Mouse (Mus musculus): ENCODE results near the gene Foxred1.
A peak's percentile ranks its signal among the peaks of the same experiment; 100 is the strongest.

The Foxred1 gene

GRCm38 (mm10) chr9:35188700-35189099, 22.2 kb downstream of the Foxred1 start:
- no peak for DNase-seq

- DNase-seq: no peak
Measured at GRCm38 (mm10) chr9:35187351-35187903, 23.4 kb downstream of the Foxred1 start.

- no peak for DNase-seq
Measured at GRCm38 (mm10) chr9:35186430-35186829, 24.4 kb downstream of the Foxred1 start.

- no peak for DNase-seq
Measured at GRCm38 (mm10) chr9:35183359-35183758, 27.5 kb downstream of the Foxred1 start.

- no peak for DNase-seq
Measured at GRCm38 (mm10) chr9:35182832-35183231, 28.0 kb downstream of the Foxred1 start.

GRCm38 (mm10) chr9:35176124-35176659, 34.7 kb downstream of the Foxred1 start:
- no peak for DNase-seq

GRCm38 (mm10) chr9:35175251-35176123, 35.4 kb downstream of the Foxred1 start, which contains the start of gene Dcps:
Dcps (minus strand) TSS chr9:35176061.
- DNase-seq: peak; percentile 93

- DNase-seq: no peak
Measured at GRCm38 (mm10) chr9:35173331-35173730, 37.5 kb downstream of the Foxred1 start.

GRCm38 (mm10) chr9:35170071-35170470, 40.8 kb downstream of the Foxred1 start:
- no peak for DNase-seq

GRCm38 (mm10) chr9:35166798-35167635, 43.8 kb downstream of the Foxred1 start:
- no peak for DNase-seq

- no peak for DNase-seq
Measured at GRCm38 (mm10) chr9:35166144-35166797, 44.6 kb downstream of the Foxred1 start.

GRCm38 (mm10) chr9:35164142-35164874, 46.5 kb downstream of the Foxred1 start:
- no peak for DNase-seq

GRCm38 (mm10) chr9:35163011-35163690, 47.7 kb downstream of the Foxred1 start:
- peak; percentile 74 for DNase-seq

- DNase-seq: no peak
Measured at GRCm38 (mm10) chr9:35161721-35162120, 49.1 kb downstream of the Foxred1 start.

- DNase-seq: no peak
Measured at GRCm38 (mm10) chr9:35160662-35161061, 50.2 kb downstream of the Foxred1 start.

- no peak for DNase-seq
Measured at GRCm38 (mm10) chr9:35158477-35158876, 52.4 kb downstream of the Foxred1 start.

GRCm38 (mm10) chr9:35156862-35157261, 54.0 kb downstream of the Foxred1 start:
- DNase-seq: no peak

- DNase-seq: no peak
Measured at GRCm38 (mm10) chr9:35156002-35156710, 54.7 kb downstream of the Foxred1 start.
